Mouse (Mus musculus): ENCODE data around the gene Opn5. TPM values are rescaled to one million over a fixed set of nuclear protein-coding genes. Genes with fewer than 3 reads are reported as not detected.

Opn5 gene
- 0.32 and 0.36 TPM in 2 replicates for polyA plus RNA-seq (2015; fragmentation: Nextera tagmentation; extraction: Ambion mirVana)

DNA sequence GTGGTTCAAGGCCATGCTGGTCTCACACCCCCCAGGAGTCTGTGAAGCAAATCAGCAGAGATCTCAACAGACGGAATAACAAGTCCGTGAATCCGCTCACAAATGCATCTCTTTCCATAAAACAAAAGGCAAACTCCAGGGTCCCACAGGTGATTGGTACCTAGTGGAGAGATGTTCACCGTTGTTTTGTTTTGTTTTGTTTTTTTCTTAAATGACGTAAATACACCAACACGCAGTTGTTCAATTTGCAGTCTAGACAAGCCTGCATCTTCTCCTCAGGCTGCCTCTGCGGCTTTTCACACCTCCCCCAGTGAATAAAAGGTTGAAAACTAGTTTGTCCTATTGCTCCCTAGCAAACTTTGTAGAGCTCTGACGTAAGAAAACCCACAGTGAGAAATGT is at the start of gene Opn5:
Opn5 (minus strand) TSS at position 101 of the 400 bp plus-strand sequence.
- 82% methylated on average over 8 of the region's 8 CpGs for WGBS
- ATAC-seq, result no peak

DNA sequence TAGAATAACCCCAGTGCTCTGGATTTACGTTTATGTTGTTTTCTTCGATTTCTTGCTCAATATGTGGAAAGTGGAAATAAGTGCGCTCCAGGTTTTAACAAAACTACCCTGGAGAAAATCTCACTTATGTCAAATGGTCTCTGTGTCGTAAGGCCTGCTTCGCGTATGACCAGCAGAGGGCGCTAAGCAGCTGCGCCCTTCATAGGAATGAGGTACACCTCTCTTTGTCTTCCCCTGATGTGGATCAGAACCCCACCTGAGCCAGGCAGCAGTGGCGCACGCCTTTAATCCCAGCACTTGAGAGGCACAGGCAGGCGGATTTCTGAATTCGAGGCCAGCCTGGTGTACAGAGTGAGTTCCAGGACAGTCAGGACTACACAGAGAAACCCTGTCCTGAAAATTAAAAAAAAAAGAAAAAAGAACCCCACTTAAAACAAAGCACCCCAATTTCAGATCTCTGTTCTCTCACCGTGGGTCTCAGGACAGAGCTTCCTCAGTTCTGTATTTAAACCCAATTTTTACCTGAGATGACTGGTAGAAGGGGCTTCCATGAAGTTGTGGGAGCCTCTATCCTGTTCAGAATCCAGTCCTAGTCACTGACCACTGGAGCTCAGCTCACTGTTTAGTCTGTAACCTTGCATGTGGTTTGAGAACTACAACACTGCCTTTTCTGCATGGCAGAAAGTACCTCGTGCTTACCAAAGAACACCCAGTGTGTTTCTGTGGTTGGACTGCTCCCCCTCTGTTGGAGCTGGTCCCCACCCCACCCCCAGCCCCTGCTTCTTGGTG is 47.6 kb upstream of the Opn5 start:
- 25% methylated on average over 14 of the region's 14 CpGs for WGBS
- Histone ChIP-seq H3K36me3 (ENCODE audit: control insufficient read depth, insufficient read depth, low read length) (no peaks in the 10 kb centered on the region), H3K4me2 (ENCODE audit: low read length) (peak overlapping the region; percentile 38), H3K27ac (ENCODE audit: low read length) (no peak overlapping the region), H3K4me3 (ENCODE audit: low read depth, low read length) (no peak overlapping the region), H3K9me3 (replicated peaks; ENCODE audit: control insufficient read depth, low read length, poor library complexity, severe bottlenecking) (no peaks in the 10 kb centered on the region), H3K9ac (ENCODE audit: low read depth, low read length) (no peak overlapping the region), H3K4me1 (ENCODE audit: control insufficient read depth, insufficient read depth, low read length) (no peaks in the 10 kb centered on the region), H3K27me3 (ENCODE audit: control insufficient read depth, insufficient read depth, low read depth, low read length) (no peaks in the 10 kb centered on the region)
- peak; percentile 93 for ATAC-seq

More for the DNA sequence above, at the start of gene Opn5:
- no peak within 1 kb of the TSS for H3K9ac ChIP-seq (ENCODE audit: low read depth, low read length)
- H3K36me3 ChIP-seq (ENCODE audit: control insufficient read depth, insufficient read depth, low read length), result no peaks in the 10 kb centered on the region
- no peaks in the 10 kb centered on the region for H3K9me3 ChIP-seq (replicated peaks; ENCODE audit: control insufficient read depth, low read length, poor library complexity, severe bottlenecking)
- H3K27ac ChIP-seq (ENCODE audit: low read length), result no peak within 1 kb of the TSS
- no peak within 1 kb of the TSS for H3K4me3 ChIP-seq (ENCODE audit: low read depth, low read length)
- H3K4me2 ChIP-seq (ENCODE audit: low read length), result no peak within 1 kb of the TSS
- H3K4me1 ChIP-seq (ENCODE audit: control insufficient read depth, insufficient read depth, low read length), result no peaks in the 10 kb centered on the region
- H3K27me3 ChIP-seq (ENCODE audit: control insufficient read depth, insufficient read depth, low read depth, low read length), result no peaks in the 10 kb centered on the region

DNA sequence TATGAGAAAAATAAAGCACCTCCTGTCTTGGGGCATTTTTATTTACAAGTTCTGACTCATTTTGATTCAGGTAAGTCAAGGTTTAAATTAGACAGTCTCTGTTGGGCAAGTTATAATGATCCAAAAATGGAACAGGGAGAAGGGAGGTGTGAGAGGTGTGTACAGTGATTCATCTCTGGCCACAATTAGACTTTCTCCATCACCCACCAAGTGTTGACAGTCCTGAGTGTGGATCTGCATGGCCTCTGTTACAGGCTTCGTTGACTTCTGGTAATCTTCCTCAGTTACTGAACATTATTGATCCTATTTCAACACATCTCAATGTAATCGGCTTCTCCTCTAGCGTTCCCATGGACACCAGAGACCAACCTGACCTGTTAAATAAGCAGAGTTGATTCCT is 32.2 kb upstream of the Opn5 start:
- H3K27me3 ChIP-seq (ENCODE audit: control insufficient read depth, insufficient read depth, low read depth, low read length), result no peaks in the 10 kb centered on the region
- no peaks in the 10 kb centered on the region for H3K36me3 ChIP-seq (ENCODE audit: control insufficient read depth, insufficient read depth, low read length)
- H3K4me1 ChIP-seq (ENCODE audit: control insufficient read depth, insufficient read depth, low read length), result no peaks in the 10 kb centered on the region
- ATAC-seq, result no peak
- no peak overlapping the region for H3K4me3 ChIP-seq (ENCODE audit: low read depth, low read length)
- H3K27ac ChIP-seq (ENCODE audit: low read length), result no peak overlapping the region
- H3K9ac ChIP-seq (ENCODE audit: low read depth, low read length), result no peak overlapping the region
- H3K9me3 ChIP-seq (replicated peaks; ENCODE audit: control insufficient read depth, low read length, poor library complexity, severe bottlenecking), result no peaks in the 10 kb centered on the region
- 84% methylated on average over 3 of the region's 3 CpGs for WGBS
- H3K4me2 ChIP-seq (ENCODE audit: low read length), result no peak overlapping the region

DNA sequence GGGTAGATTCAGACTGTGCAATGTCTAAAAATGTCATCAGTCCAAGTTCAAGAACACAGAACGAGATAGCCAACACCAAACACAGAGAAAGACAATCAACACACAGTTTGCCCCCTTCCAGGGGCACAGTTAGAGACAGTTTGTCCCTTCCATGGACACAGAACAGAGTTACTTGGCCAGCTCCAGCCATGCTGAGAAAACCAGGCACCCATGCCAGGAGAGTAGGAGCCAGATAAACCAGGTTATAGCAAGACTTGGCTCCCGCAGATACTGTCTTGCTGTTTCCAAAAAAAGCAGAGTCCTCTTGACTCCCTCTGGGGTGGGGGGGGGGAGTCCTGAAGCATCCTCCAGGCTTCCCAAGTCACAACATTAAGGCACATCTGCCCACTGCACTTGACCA is 19.0 kb upstream of the Opn5 start:
- ATAC-seq, result no peak
- WGBS, result 88% methylated on average over 2 of the region's 2 CpGs
- Histone ChIP-seq H3K36me3 (ENCODE audit: control insufficient read depth, insufficient read depth, low read length) (no peaks in the 10 kb centered on the region), H3K4me2 (ENCODE audit: low read length) (no peak overlapping the region), H3K9me3 (replicated peaks; ENCODE audit: control insufficient read depth, low read length, poor library complexity, severe bottlenecking) (no peaks in the 10 kb centered on the region), H3K9ac (ENCODE audit: low read depth, low read length) (no peak overlapping the region), H3K27ac (ENCODE audit: low read length) (no peak overlapping the region), H3K4me1 (ENCODE audit: control insufficient read depth, insufficient read depth, low read length) (no peaks in the 10 kb centered on the region), H3K4me3 (ENCODE audit: low read depth, low read length) (no peak overlapping the region), H3K27me3 (ENCODE audit: control insufficient read depth, insufficient read depth, low read depth, low read length) (no peaks in the 10 kb centered on the region)

DNA sequence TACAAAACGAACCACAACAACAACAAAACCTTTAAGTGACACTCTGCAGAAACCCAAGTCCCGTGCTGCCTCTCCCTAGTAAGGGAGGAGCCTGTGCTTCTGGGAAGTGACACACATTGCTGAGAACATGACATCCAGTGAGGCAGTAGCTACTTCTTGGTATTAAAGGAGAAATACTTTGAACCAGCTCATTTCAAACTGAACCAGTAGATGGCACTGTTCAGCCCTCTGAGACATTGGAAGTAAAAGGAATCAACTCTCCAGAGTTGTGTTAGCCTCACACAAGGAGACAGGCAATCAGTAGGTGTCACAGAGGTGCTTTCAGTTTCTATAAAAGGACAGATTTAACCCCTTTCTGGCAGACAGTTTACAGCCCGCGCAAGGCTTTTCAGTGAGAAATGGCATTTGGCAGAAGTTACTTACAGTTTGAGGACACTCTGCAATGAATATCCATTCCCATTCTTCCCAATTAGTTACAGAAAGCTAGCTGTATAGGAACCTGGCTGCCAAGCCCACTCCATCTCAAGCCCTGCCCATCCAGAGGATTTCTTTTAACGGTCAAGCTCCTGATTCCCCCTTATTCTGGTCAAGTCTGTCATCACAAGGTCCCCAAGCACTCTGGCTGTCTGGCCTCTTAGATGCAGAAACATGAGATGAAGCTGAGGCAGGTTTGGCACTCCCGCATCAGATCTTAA is 2.0 kb upstream of the Opn5 start:
- ATAC-seq, result peak; percentile 76; the same call in 1 of the 2 replicates
- Histone ChIP-seq H3K36me3 (ENCODE audit: control insufficient read depth, insufficient read depth, low read length) (no peaks in the 10 kb centered on the region), H3K9ac (ENCODE audit: low read depth, low read length) (no peak overlapping the region), H3K27ac (ENCODE audit: low read length) (no peak overlapping the region), H3K27me3 (ENCODE audit: control insufficient read depth, insufficient read depth, low read depth, low read length) (no peaks in the 10 kb centered on the region), H3K4me3 (ENCODE audit: low read depth, low read length) (no peak overlapping the region), H3K9me3 (replicated peaks; ENCODE audit: control insufficient read depth, low read length, poor library complexity, severe bottlenecking) (no peaks in the 10 kb centered on the region), H3K4me2 (ENCODE audit: low read length) (no peak overlapping the region), H3K4me1 (ENCODE audit: control insufficient read depth, insufficient read depth, low read length) (no peaks in the 10 kb centered on the region)
- WGBS, result 33% methylated on average over 6 of the region's 6 CpGs

DNA sequence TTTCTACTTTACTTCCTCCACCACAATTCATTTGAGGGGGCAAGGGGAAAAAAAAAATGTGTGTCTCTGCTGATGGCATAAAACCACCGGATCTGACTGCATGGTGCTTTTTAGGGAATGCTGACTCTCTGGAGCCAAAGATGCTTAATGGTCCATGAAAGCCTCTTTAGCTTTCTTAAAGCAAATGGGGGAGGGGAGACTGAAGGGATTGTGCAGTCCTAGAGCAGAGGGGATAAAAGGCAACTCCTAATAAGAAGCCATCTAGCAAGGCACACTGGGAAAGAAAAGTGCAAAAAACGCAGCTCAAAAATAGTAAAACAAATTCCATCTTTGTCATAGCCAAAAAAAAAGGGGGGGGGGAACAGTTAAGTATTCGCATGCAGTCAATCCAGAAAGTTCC is 2.9 kb downstream of the Opn5 start:
- WGBS, result 20% methylated on average over 3 of the region's 3 CpGs

GRCm38 (mm10) chr17:42602829-42603784 is 8.1 kb downstream of the Opn5 start:
- H3K4me1 ChIP-seq (ENCODE audit: control insufficient read depth, insufficient read depth, low read length), result peaks cover 7% of the 10 kb centered on the region; the same call in 1 of the 2 replicates
- peak; percentile 94 for ATAC-seq
- no peak overlapping the region for H3K9ac ChIP-seq (ENCODE audit: low read depth, low read length)
- H3K4me3 ChIP-seq (ENCODE audit: low read depth, low read length), result no peak overlapping the region
- peak overlapping the region; percentile 58; the same call in 1 of the 2 replicates for H3K27ac ChIP-seq (ENCODE audit: low read length)
- WGBS, result 24% methylated on average over 15 of the region's 15 CpGs
- H3K27me3 ChIP-seq (ENCODE audit: control insufficient read depth, insufficient read depth, low read depth, low read length), result no peaks in the 10 kb centered on the region
- no peaks in the 10 kb centered on the region for H3K9me3 ChIP-seq (replicated peaks; ENCODE audit: control insufficient read depth, low read length, poor library complexity, severe bottlenecking)
- H3K4me2 ChIP-seq (ENCODE audit: low read length), result no peak overlapping the region
- no peaks in the 10 kb centered on the region for H3K36me3 ChIP-seq (ENCODE audit: control insufficient read depth, insufficient read depth, low read length)

More for the DNA sequence above, 2.9 kb downstream of the Opn5 start:
- H3K4me3 ChIP-seq (ENCODE audit: low read depth, low read length), result no peak overlapping the region
- H3K4me1 ChIP-seq (ENCODE audit: control insufficient read depth, insufficient read depth, low read length), result peaks cover 3% of the 10 kb centered on the region; the same call in 1 of the 2 replicates
- H3K9ac ChIP-seq (ENCODE audit: low read depth, low read length), result no peak overlapping the region
- no peaks in the 10 kb centered on the region for H3K36me3 ChIP-seq (ENCODE audit: control insufficient read depth, insufficient read depth, low read length)
- no peak overlapping the region for H3K4me2 ChIP-seq (ENCODE audit: low read length)
- no peaks in the 10 kb centered on the region for H3K27me3 ChIP-seq (ENCODE audit: control insufficient read depth, insufficient read depth, low read depth, low read length)
- no peak overlapping the region for H3K27ac ChIP-seq (ENCODE audit: low read length)
- no peaks in the 10 kb centered on the region for H3K9me3 ChIP-seq (replicated peaks; ENCODE audit: control insufficient read depth, low read length, poor library complexity, severe bottlenecking)
- no peak for ATAC-seq

GRCm38 (mm10) chr17:42586486-42586885 is 24.7 kb downstream of the Opn5 start:
- Histone ChIP-seq H3K9me3 (replicated peaks; ENCODE audit: control insufficient read depth, low read length, poor library complexity, severe bottlenecking) (no peaks in the 10 kb centered on the region), H3K9ac (ENCODE audit: low read depth, low read length) (no peak overlapping the region), H3K4me1 (ENCODE audit: control insufficient read depth, insufficient read depth, low read length) (peaks cover 13% of the 10 kb centered on the region), H3K27ac (ENCODE audit: low read length) (no peak overlapping the region), H3K27me3 (ENCODE audit: control insufficient read depth, insufficient read depth, low read depth, low read length) (no peaks in the 10 kb centered on the region), H3K4me3 (ENCODE audit: low read depth, low read length) (no peak overlapping the region), H3K4me2 (ENCODE audit: low read length) (no peak overlapping the region), H3K36me3 (ENCODE audit: control insufficient read depth, insufficient read depth, low read length) (no peaks in the 10 kb centered on the region)
- no peak for ATAC-seq
- 76% methylated on average over 1 of the region's 1 CpGs for WGBS
